Mouse (Mus musculus) liver, embryonic 14.5 days (tissue): Measurements from ENCODE around the gene Med13l. TPM values are rescaled to one million over a fixed set of nuclear protein-coding genes. Genes with fewer than 3 reads are reported as not detected.

ENCODE experiments used
- ATAC-seq: fragments of 200-750 bp; cut with Nextera tagmentation; 2 replicates; pipeline ENCODE4 v1.8.0; 2017; ENCODE audit warnings: moderate number of reproducible peaks, mild to moderate bottlenecking, moderate library complexity; ENCODE audit not compliant: insufficient read depth
- DNase-seq, 3 experiments: peaks; one replicate each; pipeline ENCODE4 v3.0.0-alpha.2; 2012 to 2013; ENCODE audit warnings: low read depth in 3 of 3, low spot score in 3 of 3
- H3K27ac ChIP-seq: fragments of 300-500 bp; sonication (generic); 2 replicates; pipeline ENCODE4 v1.5.1; 2014; ENCODE audit warnings: moderate library complexity, mild to moderate bottlenecking, control low read depth, inconsistent platforms
- H3K27me3 ChIP-seq: fragments of 300-500 bp; sonication (generic); 2 replicates; pipeline ENCODE4 v1.6.1; 2014; ENCODE audit warnings: mild to moderate bottlenecking, low read length, moderate library complexity; ENCODE audit not compliant: control insufficient read depth, insufficient read depth
- H3K36me3 ChIP-seq: fragments of 300-500 bp; sonication (generic); replicated peaks from 2 replicates; pipeline ENCODE4 v1.6.1; 2014; ENCODE audit warnings: low read depth; ENCODE audit not compliant: control insufficient read depth, insufficient read depth
- H3K4me1 ChIP-seq, 2 experiments: fragments of 200-500 bp in 1 of 2; fragments of 300-500 bp in 1 of 2; sonication (generic) in 1 of 2; replicated peaks; 2 replicates each; pipeline ENCODE4 v1.6.1; 2012 to 2014; ENCODE audit warnings: antibody characterized with exemption in 1 of 2, inconsistent platforms in 1 of 2, low read length in 1 of 2; ENCODE audit not compliant: control insufficient read depth in 2 of 2, insufficient read depth in 2 of 2
- H3K4me2 ChIP-seq: fragments of 300-500 bp; sonication (generic); 2 replicates; pipeline ENCODE4 v1.6.1; 2014; ENCODE audit warnings: low read depth, mild to moderate bottlenecking, control low read depth, moderate library complexity
- H3K4me3 ChIP-seq, 2 experiments: fragments of 200-500 bp in 1 of 2; fragments of 300-500 bp in 1 of 2; sonication (generic) in 1 of 2; 2 replicates each; pipeline ENCODE4 v1.5.1; 2012 to 2014; ENCODE audit warnings: low read depth in 2 of 2, low read length in 2 of 2, mild to moderate bottlenecking in 2 of 2, control low read depth in 1 of 2, inconsistent platforms in 1 of 2, moderate library complexity in 1 of 2; ENCODE audit not compliant: insufficient read depth in 1 of 2
- H3K9ac ChIP-seq: fragments of 300-500 bp; sonication (generic); replicated peaks from 2 replicates; pipeline ENCODE4 v1.6.1; 2014; ENCODE audit warnings: mild to moderate bottlenecking, control low read depth, moderate library complexity
- H3K9me3 ChIP-seq: fragments of 300-500 bp; sonication (generic); 2 replicates; pipeline ENCODE4 v1.6.1; 2016; ENCODE audit warnings: low read length, mixed read lengths; ENCODE audit not compliant: control insufficient read depth
- CTCF ChIP-seq: IDR thresholded peaks from 2 replicates; pipeline ENCODE4 v1.5.1; 2016; ENCODE audit warnings: antibody characterized with exemption, low read depth, control low read depth
- EP300 ChIP-seq: IDR thresholded peaks from 2 replicates; pipeline ENCODE4 v1.6.1; 2016; ENCODE audit warnings: antibody characterized with exemption, low read depth
- WGBS: fragments of 180-500 bp; shearing (Covaris S2); extraction: QIAGEN DNeasy Blood & Tissue Kit; methylation state at CpG from one replicate; pipeline ENCODE4 v1.1.7; 2014; ENCODE audit not compliant: insufficient replicate concordance; 5-methylcytosine and 5-hydroxymethylcytosine counted together
- polyA plus RNA-seq, 2 experiments: library from polyadenylated mRNA; depleted of rRNA in 1 of 2; stranded (reverse) in 1 of 2; unstranded in 1 of 2; fragments of >200 nt; fragmentation: Nextera tagmentation in 1 of 2; extraction: Ambion mirVana in 1 of 2; gene quantifications; 2 replicates each; pipeline versions ENCODE4 v1.2.1 to v1.2.3; 2012 to 2014

Gene Med13l
- polyA plus RNA-seq, 2 experiments, result 6.4 to 9.9 TPM

GRCm38 (mm10) chr5:118628211-118628610 lies 67.7 kb downstream of the Med13l start:
- Histone ChIP-seq H3K9ac (no peak overlapping the region), H3K4me1 (peaks cover 0 to 16% of the 10 kb centered on the region in 2 experiments; a peak in 3 of 4 replicates), H3K4me3 (no peak overlapping the region), H3K9me3 (no peaks in the 10 kb centered on the region), H3K27me3 (no peaks in the 10 kb centered on the region), H3K27ac (no peak overlapping the region), H3K36me3 (no peaks in the 10 kb centered on the region; the same call in 1 of the 2 replicates), H3K4me2 (no peak overlapping the region)
- 81% methylated on average over 4 of the region's 4 CpGs for WGBS
- ATAC-seq, result no peak
- TF ChIP-seq CTCF (no peak), EP300 (no peak)
- DNase-seq, result no peak

GRCm38 (mm10) chr5:118632346-118632745 lies 71.9 kb downstream of the Med13l start:
- ATAC-seq (no peak), DNase-seq (no peak)
- Histone ChIP-seq H3K4me3 (no peak overlapping the region), H3K27me3 (no peaks in the 10 kb centered on the region), H3K9ac (no peak overlapping the region), H3K4me1 (peaks cover 0 to 20% of the 10 kb centered on the region in 2 experiments; a peak in 3 of 4 replicates), H3K9me3 (no peaks in the 10 kb centered on the region), H3K4me2 (no peak overlapping the region), H3K27ac (no peak overlapping the region), H3K36me3 (no peaks in the 10 kb centered on the region; the same call in 1 of the 2 replicates)
- WGBS, result 45% methylated on average over 8 of the region's 8 CpGs
- no peak for TF ChIP-seq CTCF
- no peak for TF ChIP-seq EP300

- Histone ChIP-seq H3K27ac (no peak overlapping the region), H3K4me3 (no peak overlapping the region), H3K9ac (no peak overlapping the region), H3K9me3 (no peaks in the 10 kb centered on the region), H3K4me2 (no peak overlapping the region), H3K27me3 (no peaks in the 10 kb centered on the region), H3K4me1 (peaks cover 3 to 24% of the 10 kb centered on the region in 2 experiments; a peak in 3 of 4 replicates), H3K36me3 (no peaks in the 10 kb centered on the region; the same call in 1 of the 2 replicates)
- WGBS, result 17% methylated on average over 8 of the region's 8 CpGs
- ATAC-seq, result no peak
- DNase-seq, result no peak
- TF ChIP-seq CTCF, result no peak
- no peak for TF ChIP-seq EP300
These were observed 72.6 kb downstream of the Med13l start for GRCm38 (mm10) chr5:118633106-118633505.

- Histone ChIP-seq H3K4me1 (peaks cover 3 to 27% of the 10 kb centered on the region in 2 experiments; a peak in 3 of 4 replicates), H3K9ac (no peak overlapping the region), H3K4me2 (no peak overlapping the region), H3K27ac (no peak overlapping the region), H3K27me3 (no peaks in the 10 kb centered on the region), H3K9me3 (no peaks in the 10 kb centered on the region), H3K4me3 (no peak overlapping the region), H3K36me3 (no peaks in the 10 kb centered on the region; the same call in 1 of the 2 replicates)
- 46% methylated on average over 11 of the region's 11 CpGs for whole genome bisulfite sequencing
- DNase-seq (no peak), ATAC-seq (no peak)
- TF ChIP-seq EP300 (no peak), CTCF (no peak)
These were observed 75.2 kb downstream of the Med13l start for GRCm38 (mm10) chr5:118635476-118636187.
